Mouse (Mus musculus) CH12.LX (cell line): ENCODE data around the gene Sept5. TPM values are rescaled to one million over a fixed set of nuclear protein-coding genes. Genes with fewer than 3 reads are reported as not detected.

ENCODE experiments used
- DNase-seq: peaks from one replicate; pipeline ENCODE4 v3.0.0-alpha.2; 2013; ENCODE audit errors: extremely low read depth
- H3K27ac ChIP-seq: 2 replicates; pipeline ENCODE4 v1.5.1; 2012; ENCODE audit warnings: low read depth, mild to moderate bottlenecking, control low read depth, moderate library complexity; ENCODE audit not compliant: insufficient read depth
- H3K27me3 ChIP-seq: replicated peaks from 2 replicates; pipeline ENCODE3; 2012; ENCODE audit warnings: inconsistent platforms
- H3K36me3 ChIP-seq, 2 experiments: replicated peaks in 1 of 2; 2 replicates each; pipeline versions ENCODE3 to v1.6.1; 2012; ENCODE audit warnings: inconsistent platforms in 1 of 2, low read length in 1 of 2, mild to moderate bottlenecking in 1 of 2, mixed read lengths in 1 of 2, moderate library complexity in 1 of 2; ENCODE audit not compliant: control insufficient read depth in 1 of 2, insufficient read depth in 1 of 2
- H3K4me1 ChIP-seq, 2 experiments: 2 replicates each; pipeline ENCODE4 v1.6.1; 2012; ENCODE audit warnings: inconsistent platforms in 1 of 2, moderate library complexity in 1 of 2; ENCODE audit not compliant: insufficient read depth in 2 of 2, control insufficient read depth in 1 of 2
- H3K4me2 ChIP-seq: 2 replicates; pipeline ENCODE4 v1.6.1; 2012; ENCODE audit warnings: low read depth, mild to moderate bottlenecking, control low read depth; ENCODE audit not compliant: poor library complexity, insufficient read depth, severe bottlenecking
- H3K4me3 ChIP-seq, 3 experiments: fragments of 150-350 bp in 1 of 3; sonication (generic) in 1 of 3; replicated peaks in 1 of 3; 2 replicates each; pipeline versions ENCODE3 to v1.5.1; 2011 to 2012; ENCODE audit warnings: low read depth in 2 of 3, low read length in 2 of 3, mild to moderate bottlenecking in 2 of 3, moderate library complexity in 2 of 3, control low read depth in 1 of 3, improper control_type of control experiment in 1 of 3, inconsistent platforms in 1 of 3, mixed read lengths in 1 of 3; ENCODE audit not compliant: poor library complexity in 1 of 3
- H3K79me2 ChIP-seq: replicated peaks from 2 replicates; pipeline ENCODE4 v1.6.1; 2012; ENCODE audit warnings: mild to moderate bottlenecking, moderate library complexity; ENCODE audit not compliant: control insufficient read depth, poor library complexity, insufficient read depth, severe bottlenecking; ENCODE audit errors: extremely low read depth
- H3K9ac ChIP-seq: 2 replicates; pipeline ENCODE4 v1.6.1; 2012; ENCODE audit warnings: low read depth, mild to moderate bottlenecking, control low read depth, moderate library complexity; ENCODE audit not compliant: insufficient read depth
- H3K9me3 ChIP-seq: replicated peaks from 2 replicates; pipeline ENCODE3; 2012; ENCODE audit warnings: low read length, inconsistent platforms, mixed read lengths
- CHD1 ChIP-seq: IDR thresholded peaks from 2 replicates; pipeline ENCODE4 v1.6.1; 2012; ENCODE audit warnings: low read depth, low read length, improper control_type of control experiment, inconsistent platforms
- E2F4 ChIP-seq: IDR thresholded peaks from 2 replicates; pipeline ENCODE4 v1.6.1; 2011; ENCODE audit warnings: low read depth, low read length, improper control_type of control experiment; ENCODE audit not compliant: insufficient replicate concordance
- ELF1 ChIP-seq: IDR thresholded peaks from 2 replicates; pipeline ENCODE4 v1.6.1; 2014; ENCODE audit warnings: low read depth, mild to moderate bottlenecking, inconsistent platforms, low read length, improper control_type of control experiment
- EP300 ChIP-seq: IDR thresholded peaks from 2 replicates; pipeline ENCODE4 v1.6.1; 2011; ENCODE audit warnings: low read length, improper control_type of control experiment
- ETS1 ChIP-seq: conservative IDR thresholded peaks from 2 replicates; pipeline ENCODE4 v1.6.1; 2012; ENCODE audit warnings: low read depth, mild to moderate bottlenecking, inconsistent platforms, low read length, improper control_type of control experiment, moderate library complexity
- JUN ChIP-seq: IDR thresholded peaks from 2 replicates; pipeline ENCODE4 v1.6.1; 2011; ENCODE audit warnings: low read depth, mild to moderate bottlenecking, low read length, improper control_type of control experiment, moderate library complexity; ENCODE audit not compliant: insufficient read depth
- JUND ChIP-seq: conservative IDR thresholded peaks from 2 replicates; pipeline ENCODE4 v1.6.1; 2011; ENCODE audit warnings: low read depth, low read length, improper control_type of control experiment
- MAX ChIP-seq: IDR thresholded peaks from 2 replicates; pipeline ENCODE4 v1.6.1; 2011; ENCODE audit warnings: low read length, improper control_type of control experiment
- MAZ ChIP-seq: IDR thresholded peaks from 2 replicates; pipeline ENCODE4 v1.6.1; 2012; ENCODE audit warnings: low read depth, mild to moderate bottlenecking, inconsistent platforms, low read length, improper control_type of control experiment, moderate library complexity
- MEF2A ChIP-seq: IDR thresholded peaks from 2 replicates; pipeline ENCODE4 v1.6.1; 2014; ENCODE audit warnings: low read depth, mild to moderate bottlenecking, inconsistent platforms, low read length, improper control_type of control experiment, borderline replicate concordance
- MXI1 ChIP-seq: IDR thresholded peaks from 2 replicates; pipeline ENCODE4 v1.6.1; 2011; ENCODE audit warnings: mild to moderate bottlenecking, low read depth, low read length, improper control_type of control experiment
- NELFE ChIP-seq: IDR thresholded peaks from 2 replicates; pipeline ENCODE4 v1.6.1; 2011; ENCODE audit warnings: low read depth, low read length, improper control_type of control experiment
- NRF1 ChIP-seq: IDR thresholded peaks from 2 replicates; pipeline ENCODE4 v1.6.1; 2014; ENCODE audit warnings: low read depth, mild to moderate bottlenecking, inconsistent platforms, low read length, improper control_type of control experiment, moderate library complexity
- PAX5 ChIP-seq: IDR thresholded peaks from 2 replicates; pipeline ENCODE4 v1.6.1; 2012; ENCODE audit warnings: low read length, inconsistent platforms, mixed read lengths
- POLR2A ChIP-seq: IDR thresholded peaks from 2 replicates; pipeline ENCODE4 v1.6.1; 2011; ENCODE audit warnings: low read depth, mild to moderate bottlenecking, improper control_type of control experiment, low read length
- SIN3A ChIP-seq: IDR thresholded peaks from 2 replicates; pipeline ENCODE4 v1.6.1; 2012; ENCODE audit warnings: low read length, improper control_type of control experiment, inconsistent platforms
- SMC3 ChIP-seq: IDR thresholded peaks from 2 replicates; pipeline ENCODE4 v1.6.1; 2011; ENCODE audit warnings: low read depth, low read length, improper control_type of control experiment
- TBP ChIP-seq: conservative IDR thresholded peaks from 2 replicates; pipeline ENCODE4 v1.6.1; 2011; ENCODE audit warnings: low read depth, low read length, improper control_type of control experiment
- ZC3H11A ChIP-seq: IDR thresholded peaks from 2 replicates; pipeline ENCODE4 v1.6.1; 2012; ENCODE audit warnings: low read depth, mild to moderate bottlenecking, inconsistent platforms, low read length, improper control_type of control experiment
- ZNF384 ChIP-seq: IDR thresholded peaks from 2 replicates; pipeline ENCODE4 v1.6.1; 2012; ENCODE audit warnings: low read depth, low read length, improper control_type of control experiment, inconsistent platforms
- dilution Hi-C: fragments of 300-500 bp; cut with MboI; formaldehyde crosslinking; loops from 2 replicates; pipeline ENCODE4 v1.14.3; 2020; ENCODE audit warnings: low sequenced_read_pairs; ENCODE audit not compliant: extremely low pct_unique_long_range_greater_than_20kb, extremely low pct_ligation_motif_present
- in situ Hi-C: fragments of 300-500 bp; cut with MboI; formaldehyde crosslinking; loops from 3 replicates; pipeline ENCODE4 v1.14.3; 2019; ENCODE audit warnings: low sequenced_read_pairs, low pct_ligation_motif_present, low pct_unique_long_range_greater_than_20kb, mixed read lengths
- polyA plus RNA-seq: library from polyadenylated mRNA; unstranded; fragments of >175 nt; gene quantifications from 2 replicates; pipeline ENCODE4 v1.2.1, GENCODE M21; 2012; ENCODE audit warnings: low read depth; ENCODE audit not compliant: insufficient read length
- total RNA-seq, 2 experiments: library from RNA; depleted of rRNA; stranded (reverse); fragments of 300-350 nt in 1 of 2; fragments of >200 nt in 1 of 2; gene quantifications; 2 replicates each; pipeline ENCODE4 v1.2.3; 2012 to 2014

The Sept5 gene
- total and polyA plus RNA-seq, 3 experiments, result 0.56 to 3.9 (median 0.63) TPM

DNA sequence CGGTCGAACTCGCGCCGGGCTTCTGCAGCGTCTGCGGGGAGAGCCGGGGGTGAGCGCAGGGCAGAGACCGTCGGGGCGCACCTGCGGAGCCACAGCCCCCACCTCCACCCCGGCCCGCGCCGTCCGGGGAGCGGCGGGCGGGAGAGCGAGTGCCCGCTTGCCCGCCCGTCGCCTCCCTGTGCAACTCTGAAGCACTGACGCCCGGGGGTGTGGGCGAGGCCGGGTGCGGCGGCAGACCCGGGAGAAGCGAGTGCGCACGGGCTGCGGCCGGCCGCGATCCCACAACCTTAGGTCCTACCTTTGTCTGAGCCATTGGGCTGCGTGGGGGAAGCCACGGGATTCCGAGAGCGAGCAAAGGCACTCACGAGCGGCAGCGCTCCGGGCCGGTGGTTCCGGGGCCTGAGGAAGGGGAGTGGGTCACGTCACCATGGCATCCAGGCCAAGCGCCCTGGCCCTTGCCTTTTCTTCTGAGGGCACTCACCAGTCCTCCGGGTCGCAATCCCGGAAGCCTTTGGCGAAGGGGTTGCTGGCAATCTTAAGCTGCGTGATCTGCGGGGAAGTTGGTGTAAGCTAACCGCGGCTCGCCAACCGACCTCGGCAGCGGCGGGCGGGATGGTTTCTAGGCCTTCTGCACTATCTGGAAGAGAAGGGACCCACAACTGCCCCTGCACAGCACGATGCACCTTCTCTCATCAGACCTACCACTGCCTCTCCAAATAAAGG is 47.2 kb downstream of the Sept5 start:
- H3K4me1 ChIP-seq, result peaks cover 0 to 5% of the 10 kb centered on the region in 2 experiments; a peak in 2 of 4 replicates
- no peak overlapping the region for H3K9ac ChIP-seq
- dilution Hi-C loops (no loop called here), in situ Hi-C loops (no loop called here)
- H3K9me3 ChIP-seq, result peaks cover 46% of the 10 kb centered on the region
- no peaks in the 10 kb centered on the region for H3K27me3 ChIP-seq
- H3K79me2 ChIP-seq, result no peaks in the 10 kb centered on the region
- no peak overlapping the region for H3K4me3 ChIP-seq
- no peak overlapping the region for H3K4me2 ChIP-seq
- no peaks in the 10 kb centered on the region for H3K36me3 ChIP-seq
- DNase-seq, result no peak
- H3K27ac ChIP-seq, result no peak overlapping the region
- no peak for TF ChIP-seq TBP
- TF ChIP-seq ZNF384, result no peak
- TF ChIP-seq ZC3H11A, result no peak
- TF ChIP-seq JUND, result no peak
- no peak for TF ChIP-seq MEF2A
- no peak for TF ChIP-seq NRF1
- TF ChIP-seq ETS1, result no peak
- no peak for TF ChIP-seq MXI1
- no peak for TF ChIP-seq PAX5
- no peak for TF ChIP-seq JUN
- TF ChIP-seq POLR2A, result no peak
- TF ChIP-seq EP300, result no peak
- no peak for TF ChIP-seq SIN3A
- no peak for TF ChIP-seq ELF1
- TF ChIP-seq, all 38 proteins: peak for 0

DNA sequence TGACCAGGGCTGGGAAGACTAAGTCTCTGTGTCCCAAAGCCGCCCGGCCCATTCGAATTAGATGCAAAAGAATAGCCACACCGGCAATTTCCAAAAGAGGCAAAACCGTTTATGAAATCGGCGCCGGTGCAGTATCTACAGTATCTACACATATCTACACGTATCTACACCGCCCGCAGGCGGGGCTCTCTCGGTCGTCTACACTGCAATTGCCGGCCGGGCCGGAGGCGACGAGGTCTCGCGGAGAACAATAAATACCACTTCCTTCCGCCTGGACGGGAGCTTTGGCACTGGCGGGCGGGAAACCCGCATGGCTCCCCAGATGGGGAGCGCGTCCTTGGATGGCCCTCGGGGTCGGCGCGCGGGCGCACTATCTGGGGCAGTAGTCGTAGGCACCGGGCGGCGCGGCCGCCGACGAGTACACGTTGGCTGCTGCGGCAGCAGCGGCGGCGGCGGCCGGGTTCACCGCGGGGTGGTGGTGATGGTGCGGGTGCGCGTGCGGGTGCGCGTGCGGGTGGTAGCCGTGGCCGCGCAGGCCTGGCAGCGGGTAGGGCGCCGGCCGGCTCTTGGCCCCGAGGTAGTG is 48.0 kb downstream of the Sept5 start:
- Histone ChIP-seq H3K27ac (no peak overlapping the region), H3K4me2 (no peak overlapping the region), H3K36me3 (no peaks in the 10 kb centered on the region), H3K79me2 (no peaks in the 10 kb centered on the region), H3K27me3 (no peaks in the 10 kb centered on the region), H3K9ac (no peak overlapping the region), H3K4me3 (no peak overlapping the region), H3K9me3 (peaks cover 43% of the 10 kb centered on the region)
- no peak for DNase-seq
- in situ Hi-C loops, result no loop called here
- dilution Hi-C loops, result no loop called here
- TF ChIP-seq MAX, result no peak
- TF ChIP-seq NRF1, result no peak
- no peak for TF ChIP-seq PAX5
- no peak for TF ChIP-seq TBP
- TF ChIP-seq JUN, result no peak
- TF ChIP-seq MAZ, result no peak
- TF ChIP-seq E2F4, result no peak
- TF ChIP-seq ZC3H11A, result no peak
- no peak for TF ChIP-seq JUND
- TF ChIP-seq EP300, result no peak
- no peak for TF ChIP-seq CHD1
- no peak for TF ChIP-seq NELFE
- TF ChIP-seq SMC3, result no peak
- TF ChIP-seq, all 38 proteins: peak for 0
- peaks cover 0 to 5% of the 10 kb centered on the region in 2 experiments; a peak in 2 of 4 replicates for H3K4me1 ChIP-seq
